ENCODE assay signal across 7 mouse cellular contexts in the genomic region with DNA sequence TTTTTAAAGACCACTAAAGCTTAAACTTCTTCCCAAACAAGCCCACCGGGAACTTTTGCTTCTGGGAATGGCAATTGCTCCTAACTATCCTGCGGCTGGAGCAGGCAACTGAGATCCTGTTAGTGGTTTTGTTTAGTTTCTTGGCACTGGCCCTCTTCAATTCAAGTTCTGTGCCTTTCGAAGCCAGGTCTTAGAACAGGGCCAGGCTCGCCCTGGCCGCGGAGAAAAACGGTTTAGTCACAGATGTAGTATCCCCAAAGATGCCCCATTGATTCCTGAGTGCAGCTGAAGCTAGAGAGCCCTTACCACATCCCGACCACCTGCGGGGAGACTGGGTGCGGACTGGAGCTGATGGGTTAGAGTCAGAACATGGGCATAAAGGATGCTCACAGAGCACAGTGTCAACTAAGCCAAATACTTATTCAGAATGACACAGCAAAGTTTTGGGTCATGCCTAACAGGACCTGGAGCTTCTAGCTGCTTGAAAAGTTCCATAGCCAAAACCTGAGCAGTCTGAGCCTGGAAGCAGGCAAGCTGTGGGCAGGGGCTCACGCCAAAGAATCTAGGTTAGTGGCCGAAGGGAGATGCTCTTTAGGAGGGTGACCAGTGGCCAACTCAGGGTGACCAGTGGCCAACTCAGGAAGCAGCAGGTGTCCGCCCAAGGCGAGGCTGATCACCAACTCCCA. TPM values are rescaled to one million over a fixed set of nuclear protein-coding genes. Genes with fewer than 3 reads are reported as not detected.
DNase-seq lines count a peak whose midpoint lies in the region; ATAC-seq and TF ChIP-seq lines count a peak whose summit lies in the region.

No protein-coding gene starts in this region.

- no peak overlapping the region for H3K27ac ChIP-seq in lung, postnatal 0 days (ENCODE audit: low read length)
- no peak overlapping the region for H3K27ac ChIP-seq in forebrain, embryonic 11.5 days (ENCODE audit: low read depth, low read length)
- no peak overlapping the region for H3K27ac ChIP-seq in intestine, embryonic 15.5 days
- H3K27ac ChIP-seq in neural tube, embryonic 15.5 days (replicated peaks) = no peak overlapping the region

- WGBS in lung, postnatal 0 days = 38% methylated on average over 14 of the region's 14 CpGs
- 22% methylated on average over 14 of the region's 14 CpGs for WGBS in forebrain, embryonic 11.5 days
- 44% methylated on average over 14 of the region's 14 CpGs for WGBS in intestine, embryonic 15.5 days
- 26% methylated on average over 14 of the region's 14 CpGs for WGBS in neural tube, embryonic 15.5 days

- no peak for DNase-seq in lung, postnatal 0 days (ENCODE audit: low spot score)
- no peak for DNase-seq in lung, postnatal 25 days (ENCODE audit: low spot score)
- no peak for DNase-seq in forebrain, embryonic 11.5 days (ENCODE audit: low spot score)
- no peak for DNase-seq in right cerebral cortex, postnatal 10 days (ENCODE audit: low spot score in 2 of 2)

- H3K4me1 ChIP-seq in lung, postnatal 0 days (ENCODE audit: insufficient read depth, low read depth, low read length) = no peaks in the 10 kb centered on the region
- peaks cover 9% of the 10 kb centered on the region; the same call in 1 of the 2 replicates for H3K4me1 ChIP-seq in forebrain, embryonic 11.5 days (replicated peaks; ENCODE audit: control insufficient read depth, insufficient read depth, low read length)
- H3K4me1 ChIP-seq in intestine, embryonic 15.5 days (replicated peaks) = peaks cover 10% of the 10 kb centered on the region; the same call in 1 of the 2 replicates
- peaks cover 17% of the 10 kb centered on the region for H3K4me1 ChIP-seq in neural tube, embryonic 15.5 days

- ATAC-seq in lung, postnatal 0 days = no peak
- ATAC-seq in forebrain, embryonic 11.5 days (replicated peaks; ENCODE audit: low FRiP score) = no peak; the same call in none of the 2 replicates
- no peak for ATAC-seq in intestine, embryonic 15.5 days
- ATAC-seq in neural tube, embryonic 15.5 days (ENCODE audit: low FRiP score) = peak; percentile 45; the same call in 1 of the 2 replicates
- ATAC-seq in erythroid progenitor cell, adult 5-6 weeks (replicated peaks; ENCODE audit: low FRiP score, poor library complexity, severe bottlenecking) = no peak

- no peak for TF ChIP-seq CTCF in lung, postnatal 0 days (IDR thresholded peaks at IDR 0.05)

- H3K9me3 ChIP-seq in lung, postnatal 0 days (ENCODE audit: low read length) = no peaks in the 10 kb centered on the region
- H3K9me3 ChIP-seq in forebrain, embryonic 11.5 days (ENCODE audit: control insufficient read depth, low read length) = no peaks in the 10 kb centered on the region
- H3K9me3 ChIP-seq in intestine, embryonic 15.5 days = no peaks in the 10 kb centered on the region
- H3K9me3 ChIP-seq in neural tube, embryonic 15.5 days (replicated peaks) = no peaks in the 10 kb centered on the region

- H3K4me3 ChIP-seq in lung, postnatal 0 days (ENCODE audit: low read depth, low read length) = peak overlapping the region; percentile 59
- peak overlapping the region; percentile 53 for H3K4me3 ChIP-seq in forebrain, embryonic 11.5 days (ENCODE audit: low read depth, low read length)
- peak overlapping the region; percentile 59 for H3K4me3 ChIP-seq in intestine, embryonic 15.5 days (replicated peaks)
- peak overlapping the region; percentile 52 for H3K4me3 ChIP-seq in neural tube, embryonic 15.5 days (replicated peaks)

- no peaks in the 10 kb centered on the region for H3K36me3 ChIP-seq in lung, postnatal 0 days (ENCODE audit: insufficient read depth, low read length)
- H3K36me3 ChIP-seq in forebrain, embryonic 11.5 days (ENCODE audit: control insufficient read depth, insufficient read depth, low read length) = no peaks in the 10 kb centered on the region
- H3K36me3 ChIP-seq in intestine, embryonic 15.5 days = no peaks in the 10 kb centered on the region
- H3K36me3 ChIP-seq in neural tube, embryonic 15.5 days = no peaks in the 10 kb centered on the region

- TF ChIP-seq EP300 in lung, postnatal 0 days (IDR thresholded peaks at IDR 0.05) = no peak

- H3K9ac ChIP-seq in lung, postnatal 0 days (replicated peaks; ENCODE audit: low read depth) = no peak overlapping the region
- peak overlapping the region; percentile 65; the same call in 1 of the 2 replicates for H3K9ac ChIP-seq in forebrain, embryonic 11.5 days (ENCODE audit: low read length)
- H3K9ac ChIP-seq in intestine, embryonic 15.5 days = peak overlapping the region; percentile 54
- peak overlapping the region; percentile 50; the same call in 1 of the 2 replicates for H3K9ac ChIP-seq in neural tube, embryonic 15.5 days (replicated peaks)

- H3K27me3 ChIP-seq in lung, postnatal 0 days (replicated peaks; ENCODE audit: insufficient read depth, low read length) = no peaks in the 10 kb centered on the region
- no peaks in the 10 kb centered on the region; the same call in 1 of the 2 replicates for H3K27me3 ChIP-seq in forebrain, embryonic 11.5 days (ENCODE audit: control insufficient read depth, insufficient read depth, low read length)
- H3K27me3 ChIP-seq in intestine, embryonic 15.5 days (replicated peaks) = peaks cover 5% of the 10 kb centered on the region; the same call in 1 of the 2 replicates
- peaks cover 22% of the 10 kb centered on the region for H3K27me3 ChIP-seq in neural tube, embryonic 15.5 days (replicated peaks)

- H3K4me2 ChIP-seq in lung, postnatal 0 days (replicated peaks; ENCODE audit: low read depth, low read length) = peak overlapping the region; percentile 88
- H3K4me2 ChIP-seq in forebrain, embryonic 11.5 days (ENCODE audit: low read depth, low read length, severe bottlenecking) = peak overlapping the region; percentile 93
- H3K4me2 ChIP-seq in intestine, embryonic 15.5 days (replicated peaks) = peak overlapping the region; percentile 99
- peak overlapping the region; percentile 96 for H3K4me2 ChIP-seq in neural tube, embryonic 15.5 days

RNA-seq across cellular contexts. Expression of a gene that starts 1.6 kb away (rescaled TPM):
- polyA plus RNA-seq in lung, postnatal 0 days (2015; fragmentation: Nextera tagmentation; extraction: Ambion mirVana) = 4.5 and 5.3 TPM in 2 replicates
- 9.2 and 11.9 TPM in 2 replicates for polyA plus RNA-seq in forebrain, embryonic 11.5 days (2014; fragmentation: Nextera tagmentation; extraction: Ambion mirVana)
- 1.9 and 3.8 TPM in 2 replicates for polyA plus RNA-seq in intestine, embryonic 15.5 days (2015; fragmentation: Nextera tagmentation; extraction: Ambion mirVana)
- polyA plus RNA-seq in neural tube, embryonic 15.5 days (2015; fragmentation: Nextera tagmentation; extraction: Ambion mirVana) = 15.4 and 20.6 TPM in 2 replicates
- not detected in 2 replicates for total RNA-seq in erythroid progenitor cell, adult 5-6 weeks (2015; ENCODE audit: low replicate concordance)
- 0.39 TPM in 1 of 2 replicates, not detected in the other for total RNA-seq in erythroid progenitor cell, adult 5-6 weeks (2017; ENCODE audit: low replicate concordance)

RNA-seq across cellular contexts. Expression of a gene that starts 48.3 kb away (rescaled TPM):
- polyA plus RNA-seq in lung, postnatal 0 days (2015; fragmentation: Nextera tagmentation; extraction: Ambion mirVana) = not detected in 2 replicates
- not detected in 2 replicates for polyA plus RNA-seq in forebrain, embryonic 11.5 days (2014; fragmentation: Nextera tagmentation; extraction: Ambion mirVana)
- polyA plus RNA-seq in intestine, embryonic 15.5 days (2015; fragmentation: Nextera tagmentation; extraction: Ambion mirVana) = not detected in 2 replicates
- not detected in 2 replicates for polyA plus RNA-seq in neural tube, embryonic 15.5 days (2015; fragmentation: Nextera tagmentation; extraction: Ambion mirVana)
- not detected in 2 replicates for total RNA-seq in erythroid progenitor cell, adult 5-6 weeks (2015; ENCODE audit: low replicate concordance)
- 0.77 TPM in 1 of 2 replicates, not detected in the other for total RNA-seq in erythroid progenitor cell, adult 5-6 weeks (2017; ENCODE audit: low replicate concordance)
